Mouse (Mus musculus) cerebellum, adult 2 months (tissue): ENCODE data around the gene Spaca7. TPM values are rescaled to one million over a fixed set of nuclear protein-coding genes. Genes with fewer than 3 reads are reported as not detected.

ENCODE experiments used
- DNase-seq, 2 experiments: peaks; one replicate each; pipeline ENCODE4 v3.0.0; 2021
- H3K27ac ChIP-seq: fragments of 200-500 bp; 2 replicates; pipeline ENCODE4 v1.5.1; 2012; ENCODE audit warnings: low read length, control low read depth, inconsistent platforms; ENCODE audit not compliant: insufficient read depth
- H3K27me3 ChIP-seq: fragments of 200-500 bp; 2 replicates; pipeline ENCODE4 v1.6.1; 2012; ENCODE audit warnings: inconsistent platforms, mild to moderate bottlenecking, low read length, moderate library complexity; ENCODE audit not compliant: control insufficient read depth, insufficient read depth
- H3K4me1 ChIP-seq: fragments of 200-500 bp; 2 replicates; pipeline ENCODE4 v1.6.1; 2011; ENCODE audit warnings: low read length; ENCODE audit not compliant: control insufficient read depth, insufficient read depth
- H3K4me3 ChIP-seq: fragments of 200-500 bp; replicated peaks from 2 replicates; pipeline ENCODE3; 2011; ENCODE audit warnings: mild to moderate bottlenecking, low read depth, low read length, control low read depth; ENCODE audit not compliant: insufficient read depth
- CTCF ChIP-seq: fragments of 200-500 bp; IDR thresholded peaks from 2 replicates; pipeline ENCODE4 v1.5.1; 2011; ENCODE audit warnings: low read depth, mild to moderate bottlenecking, control low read depth, low read length, moderate library complexity, borderline replicate concordance; ENCODE audit not compliant: insufficient read depth
- POLR2A ChIP-seq: fragments of 200-500 bp; IDR thresholded peaks from 2 replicates; pipeline ENCODE4 v1.6.1; 2011; ENCODE audit warnings: low read length, control low read depth, borderline replicate concordance; ENCODE audit not compliant: insufficient read depth
- WGBS: fragments of 180-500 bp; shearing (Covaris S2); methylation state at CpG from one replicate; pipeline ENCODE4 v1.1.7; 2018; 5-methylcytosine and 5-hydroxymethylcytosine counted together
- polyA plus RNA-seq: library from polyadenylated mRNA; depleted of rRNA; stranded (reverse); fragments of >200 nt; gene quantifications from 2 replicates; pipeline ENCODE4 v1.2.3, GENCODE M21; 2012

The Spaca7 gene
- polyA plus RNA-seq, 1 experiment, result not detected

DNA sequence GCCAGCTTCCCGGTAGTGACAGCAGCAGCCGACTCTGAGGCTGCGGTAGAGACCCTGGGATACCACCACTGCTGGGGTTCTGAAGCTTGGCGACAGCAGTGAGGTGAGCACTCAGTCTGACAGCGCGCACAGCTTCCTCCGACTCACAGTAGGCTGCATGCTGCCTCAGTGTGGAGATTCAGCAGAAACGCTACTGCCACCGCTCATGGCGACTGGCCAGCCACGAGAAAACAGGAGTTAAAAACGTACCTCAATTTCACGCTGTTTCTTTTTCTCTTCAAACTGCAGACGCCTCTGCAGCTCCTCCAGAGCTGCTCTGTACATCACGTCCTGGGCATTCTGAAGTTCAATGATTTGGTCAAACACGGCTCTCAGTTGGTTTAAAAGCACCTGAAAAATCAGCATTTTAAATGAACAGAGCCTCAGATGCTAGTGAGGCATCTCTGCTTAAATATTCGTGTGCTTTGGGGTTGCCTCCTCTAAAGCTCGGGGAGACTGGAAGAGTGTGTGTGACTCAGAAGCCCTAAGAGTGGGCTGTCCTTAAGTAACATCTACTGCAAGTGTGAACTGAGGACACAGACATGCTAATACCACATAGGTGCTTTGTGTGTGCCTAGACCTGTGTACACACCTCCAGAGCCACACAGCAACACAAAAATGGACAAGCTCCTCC lies 48.9 kb downstream of the Spaca7 start:
- no peak for TF ChIP-seq CTCF
- TF ChIP-seq POLR2A, result no peak
- no peaks in the 10 kb centered on the region for H3K4me1 ChIP-seq
- 77% methylated on average over 18 of the region's 18 CpGs for WGBS
- H3K4me3 ChIP-seq, result no peak overlapping the region
- H3K27ac ChIP-seq, result no peak overlapping the region
- H3K27me3 ChIP-seq, result no peaks in the 10 kb centered on the region
- DNase-seq, result no peak

DNA sequence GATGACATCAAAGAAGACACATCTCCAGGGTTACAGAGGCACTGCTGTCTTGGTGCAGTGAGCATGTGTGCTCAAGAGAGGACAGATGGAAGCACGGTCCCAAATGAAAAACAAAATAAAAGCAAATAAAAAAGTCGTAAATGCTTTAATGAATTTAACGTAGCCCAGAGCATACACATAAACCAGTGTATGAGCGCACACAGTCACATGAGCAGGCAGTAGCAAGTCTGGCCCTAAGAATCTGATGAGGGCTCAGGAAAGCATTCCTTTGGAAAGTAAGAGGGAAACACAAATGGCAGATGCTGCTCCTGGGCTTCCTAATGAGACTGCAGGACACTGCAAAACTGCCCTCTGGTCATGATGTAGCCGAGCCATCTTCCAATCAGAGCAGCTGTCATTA lies 53.1 kb downstream of the Spaca7 start:
- Histone ChIP-seq H3K27ac (no peak overlapping the region), H3K4me3 (no peak overlapping the region), H3K27me3 (no peaks in the 10 kb centered on the region), H3K4me1 (no peaks in the 10 kb centered on the region)
- no peak for DNase-seq
- TF ChIP-seq CTCF (no peak), POLR2A (no peak)
- WGBS, result 57% methylated on average over 5 of the region's 5 CpGs

DNA sequence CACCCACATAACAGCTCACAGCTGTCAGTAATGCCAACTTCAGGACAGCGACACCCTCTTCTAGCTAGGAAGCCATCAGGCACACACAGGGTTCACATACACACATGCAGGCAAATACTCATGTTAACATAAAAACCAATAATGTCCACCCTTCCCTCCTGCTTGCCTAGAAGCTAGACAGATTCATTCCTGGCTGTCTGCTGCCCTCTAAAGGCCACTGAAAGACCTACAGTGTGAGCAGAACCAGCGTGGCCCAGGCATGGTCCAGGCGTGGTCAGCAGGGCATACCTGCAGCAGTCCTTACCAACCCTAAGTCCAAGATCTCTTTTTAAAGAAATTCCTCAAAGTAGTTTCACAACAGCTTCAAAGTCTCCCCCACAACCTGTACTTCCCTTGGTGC lies 56.2 kb downstream of the Spaca7 start:
- H3K27ac ChIP-seq, result no peak overlapping the region
- peak; percentile 47 to 58 for DNase-seq
- no peaks in the 10 kb centered on the region for H3K27me3 ChIP-seq
- peak; percentile 85 for TF ChIP-seq CTCF
- no peak for TF ChIP-seq POLR2A
- no peak overlapping the region for H3K4me3 ChIP-seq
- 29% methylated on average over 3 of the region's 3 CpGs for WGBS
- H3K4me1 ChIP-seq, result no peaks in the 10 kb centered on the region

DNA sequence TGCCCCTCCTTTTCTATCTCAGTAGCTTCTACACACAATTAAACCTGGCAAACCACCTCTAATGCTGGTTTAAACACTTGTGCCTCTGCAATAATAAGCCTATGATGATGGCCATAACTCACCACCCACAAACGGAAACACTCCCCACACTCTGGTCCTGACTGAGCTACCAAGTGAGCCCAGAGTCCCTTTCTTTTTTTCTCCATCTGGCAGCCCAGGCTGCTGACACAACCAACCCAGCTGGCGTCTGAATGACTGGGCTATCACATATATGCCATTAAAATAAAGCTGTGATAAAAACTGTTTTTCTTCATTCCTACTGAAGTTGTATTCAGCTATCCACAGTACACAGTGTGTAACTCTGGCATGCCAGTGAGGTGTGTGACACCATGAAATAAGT lies 62.5 kb downstream of the Spaca7 start:
- WGBS, result 89% methylated on average over 2 of the region's 2 CpGs
- DNase-seq, result no peak
- Histone ChIP-seq H3K27ac (no peak overlapping the region), H3K4me3 (no peak overlapping the region), H3K27me3 (no peaks in the 10 kb centered on the region), H3K4me1 (no peaks in the 10 kb centered on the region)
- TF ChIP-seq CTCF (no peak), POLR2A (no peak)

DNA sequence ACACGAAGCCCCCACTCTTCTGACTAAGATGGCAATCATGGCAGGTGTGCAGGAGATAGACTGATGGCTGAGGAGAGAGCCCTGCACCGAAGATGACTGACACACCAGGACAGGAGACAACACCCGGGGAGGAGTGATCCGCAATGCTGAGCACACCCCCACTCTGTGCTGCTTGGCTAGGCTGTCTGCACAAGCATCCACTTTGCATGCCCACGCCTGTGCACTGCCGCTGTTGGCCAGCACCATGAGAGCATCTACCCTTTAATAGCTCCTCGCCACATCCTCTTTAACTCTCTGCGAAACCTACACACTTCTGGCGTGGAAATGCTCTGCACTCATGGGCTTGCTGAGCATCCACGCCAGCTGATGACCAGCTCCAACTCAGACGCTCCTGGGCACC lies 65.6 kb downstream of the Spaca7 start:
- WGBS, result 87% methylated on average over 11 of the region's 11 CpGs
- Histone ChIP-seq H3K4me3 (no peak overlapping the region), H3K27ac (no peak overlapping the region), H3K4me1 (no peaks in the 10 kb centered on the region), H3K27me3 (no peaks in the 10 kb centered on the region)
- DNase-seq, result no peak
- TF ChIP-seq POLR2A (no peak), CTCF (no peak)

DNA sequence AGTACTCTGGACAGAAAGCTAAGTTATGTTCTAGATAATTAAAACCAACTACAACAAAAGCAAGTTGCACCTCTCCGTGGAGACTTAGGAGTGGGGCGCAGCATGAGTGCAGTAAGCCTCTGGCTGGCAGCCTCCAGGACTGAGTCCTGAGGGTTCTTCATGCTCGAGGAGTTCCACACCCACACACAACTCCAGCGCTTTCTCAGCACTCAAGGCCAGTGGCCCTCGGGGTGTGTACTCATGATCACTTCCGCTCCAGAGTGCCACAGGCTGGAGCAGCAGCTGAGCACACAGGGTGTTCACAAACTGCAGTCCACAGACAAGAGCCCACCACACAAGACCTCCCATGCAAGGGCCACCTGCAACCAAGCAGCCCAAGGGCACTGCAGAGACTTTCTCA lies 68.7 kb downstream of the Spaca7 start:
- WGBS, result 88% methylated on average over 6 of the region's 6 CpGs
- Histone ChIP-seq H3K4me1 (peaks cover 6% of the 10 kb centered on the region), H3K4me3 (no peak overlapping the region), H3K27ac (no peak overlapping the region), H3K27me3 (no peaks in the 10 kb centered on the region)
- no peak for DNase-seq
- no peak for TF ChIP-seq POLR2A
- no peak for TF ChIP-seq CTCF

DNA sequence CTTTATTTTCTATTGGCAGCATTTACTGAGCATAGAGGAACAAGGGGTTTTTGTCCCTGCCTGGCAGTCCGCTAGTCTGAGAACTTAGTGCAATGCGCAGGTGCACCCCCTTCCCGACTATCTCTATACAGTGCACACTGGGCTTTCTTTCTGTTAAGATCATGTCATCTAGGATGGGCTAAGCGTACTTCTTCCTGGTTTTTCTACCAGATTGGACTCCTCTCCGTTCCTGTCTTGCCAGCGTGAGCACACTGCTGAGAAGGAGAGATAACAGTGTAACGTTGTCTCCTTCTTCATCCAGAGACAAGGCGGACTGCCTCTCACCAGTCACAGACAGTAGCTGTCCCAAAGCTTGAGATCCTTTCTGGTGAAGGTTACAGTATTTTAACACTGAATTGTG lies 71.5 kb downstream of the Spaca7 start:
- TF ChIP-seq CTCF (no peak), POLR2A (no peak)
- 90% methylated on average over 8 of the region's 8 CpGs for WGBS
- H3K4me1 ChIP-seq, result peaks cover 8% of the 10 kb centered on the region
- no peak overlapping the region for H3K27ac ChIP-seq
- H3K4me3 ChIP-seq, result no peak overlapping the region
- H3K27me3 ChIP-seq, result no peaks in the 10 kb centered on the region
- no peak for DNase-seq

DNA sequence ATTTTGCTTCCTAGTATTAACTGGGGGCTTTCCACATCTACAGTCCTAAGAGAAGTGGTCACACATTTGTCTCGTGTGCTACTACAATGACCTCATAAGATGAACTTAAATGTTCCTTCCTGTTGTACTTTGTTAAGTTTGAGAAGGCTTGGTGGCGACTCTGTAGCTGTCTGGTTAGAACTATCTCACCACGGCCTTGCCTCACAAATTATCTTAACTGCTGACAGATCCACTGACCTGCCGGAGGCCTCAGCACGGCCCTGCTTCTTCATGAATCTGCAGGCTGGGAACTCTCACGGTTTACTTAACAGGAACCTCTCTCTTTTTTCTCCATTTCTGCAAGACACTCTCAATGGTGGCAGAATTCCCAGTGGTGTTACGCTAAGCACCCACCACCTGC lies 72.1 kb downstream of the Spaca7 start:
- no peak overlapping the region for H3K27ac ChIP-seq
- DNase-seq, result no peak
- 84% methylated on average over 7 of the region's 7 CpGs for WGBS
- H3K27me3 ChIP-seq, result no peaks in the 10 kb centered on the region
- H3K4me1 ChIP-seq, result peaks cover 8% of the 10 kb centered on the region
- no peak overlapping the region for H3K4me3 ChIP-seq
- no peak for TF ChIP-seq POLR2A
- TF ChIP-seq CTCF, result no peak

DNA sequence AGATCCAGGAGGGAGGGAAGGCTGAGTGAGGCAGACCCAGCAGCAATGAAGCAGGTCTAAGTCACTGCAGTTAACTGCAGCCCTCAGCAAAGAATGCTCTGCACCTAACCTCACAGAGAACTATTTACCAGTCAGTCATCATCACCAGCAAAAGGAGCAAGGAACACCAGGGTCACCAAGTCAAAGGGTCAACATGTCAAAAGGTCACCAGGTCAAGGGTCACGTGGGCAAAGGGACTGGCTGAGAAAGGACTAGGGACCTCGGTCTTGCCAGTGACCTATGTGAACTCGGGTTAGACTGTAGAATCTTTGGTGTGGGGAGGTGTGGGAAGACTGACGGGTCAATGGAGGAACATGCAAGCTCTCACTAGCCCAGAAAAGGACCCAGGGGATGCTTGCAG lies 73.7 kb downstream of the Spaca7 start:
- no peak for DNase-seq
- Histone ChIP-seq H3K27me3 (no peaks in the 10 kb centered on the region), H3K27ac (no peak overlapping the region), H3K4me1 (peaks cover 8% of the 10 kb centered on the region), H3K4me3 (no peak overlapping the region)
- WGBS, result 57% methylated on average over 4 of the region's 4 CpGs
- TF ChIP-seq CTCF (no peak), POLR2A (no peak)
